Mouse (Mus musculus): ENCODE data around the gene Cab39l. TPM values are rescaled to one million over a fixed set of nuclear protein-coding genes. Genes with fewer than 3 reads are reported as not detected.

Cab39l gene
- total and polyA plus RNA-seq, 2 experiments from 2014 or later, result 7.1 to 12.9 TPM

GRCm38 (mm10) chr14:59554025-59554424 is 113.3 kb downstream of the Cab39l start:
- H3K36me3 ChIP-seq (replicated peaks; ENCODE audit: control insufficient read depth, insufficient read depth, low read length), result no peaks in the 10 kb centered on the region
- no peak overlapping the region for H3K4me2 ChIP-seq (ENCODE audit: low read depth, low read length)
- ATAC-seq (ENCODE audit: insufficient read depth, low read depth) (no peak), DNase-seq (ENCODE audit: low spot score) (peak; percentile 18)
- no peak overlapping the region for H3K4me3 ChIP-seq (ENCODE audit: low read depth, low read length)
- 57% methylated on average over 5 of the region's 5 CpGs for WGBS
- TF ChIP-seq CTCF (IDR thresholded peaks at IDR 0.05; ENCODE audit: low read depth) (peak; percentile 49), EP300 (IDR thresholded peaks at IDR 0.05; ENCODE audit: low read depth) (no peak)
- H3K4me1 ChIP-seq (ENCODE audit: control insufficient read depth, insufficient read depth), result no peaks in the 10 kb centered on the region
- no peaks in the 10 kb centered on the region for H3K9me3 ChIP-seq (replicated peaks; ENCODE audit: control insufficient read depth, low read length)
- H3K9ac ChIP-seq (replicated peaks; ENCODE audit: low read depth, low read length), result no peak overlapping the region
- H3K27me3 ChIP-seq (ENCODE audit: control insufficient read depth, insufficient read depth, low read length), result no peaks in the 10 kb centered on the region
- H3K27ac ChIP-seq (ENCODE audit: low read depth), result no peak overlapping the region

GRCm38 (mm10) chr14:59555018-59555417 is 114.2 kb downstream of the Cab39l start:
- DNase-seq (ENCODE audit: low spot score) (no peak), ATAC-seq (ENCODE audit: insufficient read depth, low read depth) (no peak)
- Histone ChIP-seq H3K9me3 (replicated peaks; ENCODE audit: control insufficient read depth, low read length) (no peaks in the 10 kb centered on the region), H3K4me2 (ENCODE audit: low read depth, low read length) (no peak overlapping the region), H3K27ac (ENCODE audit: low read depth) (no peak overlapping the region), H3K4me1 (ENCODE audit: control insufficient read depth, insufficient read depth) (no peaks in the 10 kb centered on the region), H3K27me3 (ENCODE audit: control insufficient read depth, insufficient read depth, low read length) (no peaks in the 10 kb centered on the region), H3K9ac (replicated peaks; ENCODE audit: low read depth, low read length) (no peak overlapping the region), H3K4me3 (ENCODE audit: low read depth, low read length) (no peak overlapping the region), H3K36me3 (replicated peaks; ENCODE audit: control insufficient read depth, insufficient read depth, low read length) (no peaks in the 10 kb centered on the region)
- 45% methylated on average over 8 of the region's 8 CpGs for WGBS
- TF ChIP-seq CTCF (IDR thresholded peaks at IDR 0.05; ENCODE audit: low read depth) (no peak), EP300 (IDR thresholded peaks at IDR 0.05; ENCODE audit: low read depth) (no peak)

DNA sequence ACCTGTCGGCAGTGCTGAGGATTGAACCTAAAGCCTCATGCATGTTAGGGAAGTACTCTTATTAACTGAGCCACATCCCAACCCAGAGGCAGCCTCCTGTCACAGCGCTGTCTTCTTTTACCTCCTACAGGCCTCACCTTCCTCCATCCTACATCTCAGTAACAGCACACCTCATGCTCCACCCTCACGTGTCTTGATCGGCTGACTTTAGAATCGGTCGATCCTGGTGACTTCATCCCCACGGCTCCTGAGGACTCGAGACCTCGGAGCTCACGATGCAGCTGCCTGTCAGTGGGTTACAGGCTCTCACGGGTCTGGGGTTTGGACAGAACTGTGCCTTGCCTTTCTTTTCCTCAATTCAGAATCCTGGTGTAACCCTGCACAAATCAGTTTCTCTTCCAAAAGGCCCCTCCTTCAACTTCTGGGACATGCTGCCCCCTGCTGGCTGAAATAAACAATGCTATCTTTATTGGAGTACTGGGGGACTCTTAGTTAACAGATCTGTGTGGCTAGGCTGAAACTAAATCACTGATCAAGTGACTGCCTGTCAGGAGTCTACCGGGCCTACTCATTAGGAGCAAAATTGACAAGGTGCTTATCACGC is 115.3 kb downstream of the Cab39l start:
- Histone ChIP-seq H3K4me1 (ENCODE audit: control insufficient read depth, insufficient read depth) (no peaks in the 10 kb centered on the region), H3K9ac (replicated peaks; ENCODE audit: low read depth, low read length) (no peak overlapping the region), H3K4me3 (ENCODE audit: low read depth, low read length) (peak overlapping the region; percentile 20; the same call in 1 of the 2 replicates), H3K36me3 (replicated peaks; ENCODE audit: control insufficient read depth, insufficient read depth, low read length) (no peaks in the 10 kb centered on the region), H3K27ac (ENCODE audit: low read depth) (no peak overlapping the region), H3K4me2 (ENCODE audit: low read depth, low read length) (peak overlapping the region; percentile 44), H3K9me3 (replicated peaks; ENCODE audit: control insufficient read depth, low read length) (no peaks in the 10 kb centered on the region), H3K27me3 (ENCODE audit: control insufficient read depth, insufficient read depth, low read length) (no peaks in the 10 kb centered on the region)
- WGBS, result 48% methylated on average over 13 of the region's 13 CpGs
- 0 out of 2 replicates have a peak, but pooled peaks have one; percentile 10 for ATAC-seq (ENCODE audit: insufficient read depth, low read depth)
- TF ChIP-seq EP300 (IDR thresholded peaks at IDR 0.05; ENCODE audit: low read depth) (no peak), CTCF (IDR thresholded peaks at IDR 0.05; ENCODE audit: low read depth) (peak; percentile 80)
- peak; percentile 59 for DNase-seq (ENCODE audit: low spot score)

DNA sequence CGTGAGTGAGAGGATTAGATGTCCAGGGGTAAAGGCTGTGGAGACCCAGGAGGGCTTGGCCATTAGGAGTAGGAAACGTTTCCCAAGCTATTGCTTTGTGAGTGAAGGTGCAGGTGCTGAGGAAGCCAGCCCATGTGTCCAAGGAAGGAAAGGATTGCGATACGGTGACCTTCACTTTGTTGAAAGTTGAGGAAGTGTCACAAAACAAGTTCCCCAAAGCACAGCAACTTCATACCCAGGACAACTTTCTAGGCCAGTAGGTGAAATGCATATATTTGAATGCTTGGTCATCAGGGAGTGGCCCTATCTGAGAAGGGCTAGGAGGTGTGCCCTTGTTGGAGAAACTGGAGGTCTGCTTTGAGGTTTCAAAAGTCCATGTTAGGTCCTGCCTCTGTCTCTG is 116.3 kb downstream of the Cab39l start:
- H3K4me3 ChIP-seq (ENCODE audit: low read depth, low read length), result no peak overlapping the region
- no peaks in the 10 kb centered on the region for H3K36me3 ChIP-seq (replicated peaks; ENCODE audit: control insufficient read depth, insufficient read depth, low read length)
- H3K9me3 ChIP-seq (replicated peaks; ENCODE audit: control insufficient read depth, low read length), result no peaks in the 10 kb centered on the region
- H3K4me2 ChIP-seq (ENCODE audit: low read depth, low read length), result no peak overlapping the region
- H3K27ac ChIP-seq (ENCODE audit: low read depth), result no peak overlapping the region
- WGBS, result 61% methylated on average over 4 of the region's 4 CpGs
- no peak for ATAC-seq (ENCODE audit: insufficient read depth, low read depth)
- no peak for DNase-seq (ENCODE audit: low spot score)
- TF ChIP-seq CTCF (IDR thresholded peaks at IDR 0.05; ENCODE audit: low read depth) (no peak), EP300 (IDR thresholded peaks at IDR 0.05; ENCODE audit: low read depth) (no peak)
- no peak overlapping the region for H3K9ac ChIP-seq (replicated peaks; ENCODE audit: low read depth, low read length)
- no peaks in the 10 kb centered on the region for H3K27me3 ChIP-seq (ENCODE audit: control insufficient read depth, insufficient read depth, low read length)
- no peaks in the 10 kb centered on the region for H3K4me1 ChIP-seq (ENCODE audit: control insufficient read depth, insufficient read depth)

GRCm38 (mm10) chr14:59557886-59558285 is 117.1 kb downstream of the Cab39l start:
- 46% methylated on average over 1 of the region's 1 CpGs for WGBS
- no peak overlapping the region for H3K4me3 ChIP-seq (ENCODE audit: low read depth, low read length)
- DNase-seq (ENCODE audit: low spot score) (no peak), ATAC-seq (ENCODE audit: insufficient read depth, low read depth) (no peak)
- no peaks in the 10 kb centered on the region for H3K9me3 ChIP-seq (replicated peaks; ENCODE audit: control insufficient read depth, low read length)
- H3K4me2 ChIP-seq (ENCODE audit: low read depth, low read length), result no peak overlapping the region
- H3K9ac ChIP-seq (replicated peaks; ENCODE audit: low read depth, low read length), result no peak overlapping the region
- no peaks in the 10 kb centered on the region for H3K27me3 ChIP-seq (ENCODE audit: control insufficient read depth, insufficient read depth, low read length)
- no peaks in the 10 kb centered on the region for H3K4me1 ChIP-seq (ENCODE audit: control insufficient read depth, insufficient read depth)
- no peak overlapping the region for H3K27ac ChIP-seq (ENCODE audit: low read depth)
- TF ChIP-seq CTCF (IDR thresholded peaks at IDR 0.05; ENCODE audit: low read depth) (no peak), EP300 (IDR thresholded peaks at IDR 0.05; ENCODE audit: low read depth) (no peak)
- no peaks in the 10 kb centered on the region for H3K36me3 ChIP-seq (replicated peaks; ENCODE audit: control insufficient read depth, insufficient read depth, low read length)

DNA sequence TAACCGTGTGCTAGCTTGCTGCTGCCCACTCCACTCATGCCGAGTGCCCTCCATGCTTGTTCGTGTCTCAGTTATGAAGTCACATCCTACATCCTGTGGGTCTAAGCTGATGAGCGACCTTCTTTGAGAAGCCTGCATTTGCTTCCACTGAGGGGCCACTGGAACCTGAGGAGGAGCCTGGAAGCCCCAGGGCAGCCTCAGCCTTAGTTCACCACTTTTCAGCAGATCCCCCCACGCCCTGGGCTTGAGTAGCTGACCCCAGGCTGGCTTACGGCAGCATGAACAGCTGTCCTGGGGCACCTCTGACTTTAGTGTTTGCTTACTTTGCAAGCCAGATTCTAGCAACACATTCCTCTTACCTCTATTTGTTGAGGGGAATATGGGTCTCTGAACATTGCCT is 126.0 kb downstream of the Cab39l start:
- Histone ChIP-seq H3K4me2 (ENCODE audit: low read depth, low read length) (no peak overlapping the region), H3K4me1 (ENCODE audit: control insufficient read depth, insufficient read depth) (no peaks in the 10 kb centered on the region), H3K9ac (replicated peaks; ENCODE audit: low read depth, low read length) (no peak overlapping the region), H3K36me3 (replicated peaks; ENCODE audit: control insufficient read depth, insufficient read depth, low read length) (peaks cover 43% of the 10 kb centered on the region), H3K27ac (ENCODE audit: low read depth) (no peak overlapping the region), H3K4me3 (ENCODE audit: low read depth, low read length) (no peak overlapping the region), H3K27me3 (ENCODE audit: control insufficient read depth, insufficient read depth, low read length) (no peaks in the 10 kb centered on the region), H3K9me3 (replicated peaks; ENCODE audit: control insufficient read depth, low read length) (no peaks in the 10 kb centered on the region)
- WGBS, result 83% methylated on average over 6 of the region's 6 CpGs
- ATAC-seq (ENCODE audit: insufficient read depth, low read depth) (no peak), DNase-seq (ENCODE audit: low spot score) (no peak)
- TF ChIP-seq CTCF (IDR thresholded peaks at IDR 0.05; ENCODE audit: low read depth), result no peak
- TF ChIP-seq EP300 (IDR thresholded peaks at IDR 0.05; ENCODE audit: low read depth), result no peak

All from heart, postnatal 0 days (tissue).